Mouse (Mus musculus): ENCODE measurements at regions not wholly inside any gene's neighbourhood (a gene's known extent, or its start where the extent isn't known, plus 50 kb on each side); places are given as distances from the start of the nearest gene placed in this dataset.

- Histone ChIP-seq H3K79me2 (ENCODE audit: control insufficient read depth, insufficient read depth, low read length, poor library complexity) (no peaks in the 10 kb centered on the region), H3K36me3 (ENCODE audit: control insufficient read depth in 1 of 2, insufficient read depth in 2 of 2, low read length in 2 of 2) (no peaks in the 10 kb centered on the region), H3K27me3 (ENCODE audit: control insufficient read depth in 1 of 2, insufficient read depth in 2 of 2, low read length in 2 of 2) (no peaks in the 10 kb centered on the region), H3K27ac (ENCODE audit: control insufficient read depth, low read depth, low read length) (no peak overlapping the region), H3K4me3 (ENCODE audit: control insufficient read depth in 1 of 2, insufficient read depth in 1 of 2, low read depth in 2 of 2, low read length in 2 of 2) (no peak overlapping the region), H3K9ac (ENCODE audit: control insufficient read depth, low read depth, low read length, poor library complexity, severe bottlenecking) (no peak overlapping the region), H3K9me3 (replicated peaks; ENCODE audit: insufficient read depth, low read length) (no peaks in the 10 kb centered on the region), H3K4me1 (ENCODE audit: control insufficient read depth in 1 of 2, insufficient read depth in 2 of 2, low read length in 2 of 2) (no peaks in the 10 kb centered on the region; a peak in 1 of 4 replicates)
- TF ChIP-seq ZNF384 (IDR thresholded peaks at IDR 0.05; ENCODE audit: low read depth, low read length) (peak; percentile 51), E2F4 (IDR thresholded peaks at IDR 0.05; ENCODE audit: borderline replicate concordance, low read depth, low read length) (no peak), NRF1 (IDR thresholded peaks at IDR 0.05; ENCODE audit: insufficient read depth, low read depth, low read length, poor library complexity, severe bottlenecking) (no peak), POLR2AphosphoS5 (IDR thresholded peaks at IDR 0.05; ENCODE audit: borderline replicate concordance, low read depth, low read length) (no peak), NELFE (IDR thresholded peaks at IDR 0.05; ENCODE audit: low read depth, low read length) (no peak), RAD21 (IDR thresholded peaks at IDR 0.05; ENCODE audit: low read depth, low read length) (no peak), ETS1 (IDR thresholded peaks at IDR 0.05; ENCODE audit: low read depth, low read length) (no peak)
- DNase-seq (ENCODE audit: low read depth, low spot score): no peak
Observed at GRCm38 (mm10) chr16:51915034-51915928, 115.7 kb upstream of the Cblb start.

GRCm38 (mm10) chr16:51915929-51916308, 115.1 kb upstream of the Cblb start:
- Histone ChIP-seq H3K36me3 (ENCODE audit: control insufficient read depth in 1 of 2, insufficient read depth in 2 of 2, low read length in 2 of 2) (no peaks in the 10 kb centered on the region), H3K4me3 (ENCODE audit: control insufficient read depth in 1 of 2, insufficient read depth in 1 of 2, low read depth in 2 of 2, low read length in 2 of 2) (no peak overlapping the region), H3K9me3 (replicated peaks; ENCODE audit: insufficient read depth, low read length) (no peaks in the 10 kb centered on the region), H3K9ac (ENCODE audit: control insufficient read depth, low read depth, low read length, poor library complexity, severe bottlenecking) (no peak overlapping the region), H3K79me2 (ENCODE audit: control insufficient read depth, insufficient read depth, low read length, poor library complexity) (no peaks in the 10 kb centered on the region), H3K27ac (ENCODE audit: control insufficient read depth, low read depth, low read length) (no peak overlapping the region), H3K4me1 (ENCODE audit: control insufficient read depth in 1 of 2, insufficient read depth in 2 of 2, low read length in 2 of 2) (no peaks in the 10 kb centered on the region; a peak in 1 of 4 replicates), H3K27me3 (ENCODE audit: control insufficient read depth in 1 of 2, insufficient read depth in 2 of 2, low read length in 2 of 2) (no peaks in the 10 kb centered on the region)
- DNase-seq (ENCODE audit: low read depth, low spot score): no peak
- no peak for TF ChIP-seq NELFE (IDR thresholded peaks at IDR 0.05; ENCODE audit: low read depth, low read length)
- TF ChIP-seq EP300 (IDR thresholded peaks at IDR 0.05; ENCODE audit: low read depth in 1 of 2, low read length in 2 of 2): no peak
- TF ChIP-seq CTCF (IDR thresholded peaks at IDR 0.05 in 2 of 3, conservative IDR thresholded peaks at IDR 0.05 in 1 of 3; ENCODE audit: control insufficient read depth in 1 of 3, insufficient read depth in 1 of 3, low read depth in 2 of 3, low read length in 3 of 3, poor library complexity in 1 of 3, severe bottlenecking in 1 of 3): no peak
- no peak for TF ChIP-seq NRF1 (IDR thresholded peaks at IDR 0.05; ENCODE audit: insufficient read depth, low read depth, low read length, poor library complexity, severe bottlenecking)

DNA sequence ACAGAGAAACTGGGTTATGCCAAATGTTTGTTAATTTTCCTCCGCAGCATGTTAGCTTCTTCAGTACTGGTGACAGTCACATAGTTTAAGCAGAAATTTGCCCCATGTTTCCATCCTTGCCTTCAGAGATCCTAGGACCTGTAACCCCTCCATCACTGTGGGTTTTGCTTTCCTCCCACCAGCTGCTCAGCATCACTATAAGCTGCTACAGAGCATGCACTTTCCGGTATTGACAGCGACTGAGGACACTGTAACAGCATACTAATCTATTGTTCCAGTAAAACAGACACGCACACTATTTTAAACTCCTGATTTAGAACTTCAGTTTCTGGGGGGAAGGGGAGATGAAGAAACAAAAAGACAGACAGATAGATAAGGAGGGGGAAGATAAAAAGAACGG, 114.7 kb upstream of the Cblb start:
- Histone ChIP-seq H3K79me2 (ENCODE audit: control insufficient read depth, insufficient read depth, low read length, poor library complexity) (no peaks in the 10 kb centered on the region), H3K36me3 (ENCODE audit: control insufficient read depth in 1 of 2, insufficient read depth in 2 of 2, low read length in 2 of 2) (no peaks in the 10 kb centered on the region), H3K4me3 (ENCODE audit: control insufficient read depth in 1 of 2, insufficient read depth in 1 of 2, low read depth in 2 of 2, low read length in 2 of 2) (no peak overlapping the region), H3K27me3 (ENCODE audit: control insufficient read depth in 1 of 2, insufficient read depth in 2 of 2, low read length in 2 of 2) (no peaks in the 10 kb centered on the region), H3K4me1 (ENCODE audit: control insufficient read depth in 1 of 2, insufficient read depth in 2 of 2, low read length in 2 of 2) (no peaks in the 10 kb centered on the region; a peak in 1 of 4 replicates), H3K9me3 (replicated peaks; ENCODE audit: insufficient read depth, low read length) (no peaks in the 10 kb centered on the region), H3K9ac (ENCODE audit: control insufficient read depth, low read depth, low read length, poor library complexity, severe bottlenecking) (no peak overlapping the region), H3K27ac (ENCODE audit: control insufficient read depth, low read depth, low read length) (no peak overlapping the region)
- no peak for DNase-seq (ENCODE audit: low read depth, low spot score)
- TF ChIP-seq GABPA (IDR thresholded peaks at IDR 0.05; ENCODE audit: low read depth, low read length): no peak
- TF ChIP-seq GATA1 (IDR thresholded peaks at IDR 0.05; ENCODE audit: low read depth, low read length): no peak
